Mouse (Mus musculus): ENCODE measurements around the gene Anks4b. TPM values are rescaled to one million over a fixed set of nuclear protein-coding genes. Genes with fewer than 3 reads are reported as not detected.

Anks4b gene
- total and polyA plus RNA-seq, 2 experiments from 2014 or later: not detected

- TF ChIP-seq CTCF (IDR thresholded peaks at IDR 0.05; ENCODE audit: low read depth) (no peak), EP300 (IDR thresholded peaks at IDR 0.05; ENCODE audit: low read depth) (no peak)
- ATAC-seq (ENCODE audit: insufficient read depth, low read depth): no peak
- no peak overlapping the region for H3K9ac ChIP-seq (replicated peaks; ENCODE audit: low read depth, low read length)
- H3K36me3 ChIP-seq (replicated peaks; ENCODE audit: control insufficient read depth, insufficient read depth, low read length): no peaks in the 10 kb centered on the region
- no peaks in the 10 kb centered on the region for H3K27me3 ChIP-seq (ENCODE audit: control insufficient read depth, insufficient read depth, low read length)
- no peak for DNase-seq (ENCODE audit: low spot score)
- H3K4me2 ChIP-seq (ENCODE audit: low read depth, low read length): no peak overlapping the region
- 74% methylated on average over 1 of the region's 1 CpGs for WGBS
- H3K9me3 ChIP-seq (replicated peaks; ENCODE audit: control insufficient read depth, low read length): no peaks in the 10 kb centered on the region
- no peak overlapping the region for H3K27ac ChIP-seq (ENCODE audit: low read depth)
- peaks cover 6% of the 10 kb centered on the region; the same call in 1 of the 2 replicates for H3K4me1 ChIP-seq (ENCODE audit: control insufficient read depth, insufficient read depth)
- no peak overlapping the region for H3K4me3 ChIP-seq (ENCODE audit: low read depth, low read length)
Measured at GRCm38 (mm10) chr7:120142743-120143142, 30.9 kb upstream of the Anks4b start.

- no peak for TF ChIP-seq CTCF (IDR thresholded peaks at IDR 0.05; ENCODE audit: low read depth)
- no peak for TF ChIP-seq EP300 (IDR thresholded peaks at IDR 0.05; ENCODE audit: low read depth)
- Histone ChIP-seq H3K9me3 (replicated peaks; ENCODE audit: control insufficient read depth, low read length) (no peaks in the 10 kb centered on the region), H3K27ac (ENCODE audit: low read depth) (no peak within 1 kb of the TSS), H3K4me3 (ENCODE audit: low read depth, low read length) (no peak within 1 kb of the TSS), H3K4me2 (ENCODE audit: low read depth, low read length) (no peak within 1 kb of the TSS), H3K4me1 (ENCODE audit: control insufficient read depth, insufficient read depth) (peaks cover 6% of the 10 kb centered on the region; the same call in 1 of the 2 replicates), H3K27me3 (ENCODE audit: control insufficient read depth, insufficient read depth, low read length) (no peaks in the 10 kb centered on the region), H3K9ac (replicated peaks; ENCODE audit: low read depth, low read length) (no peak within 1 kb of the TSS), H3K36me3 (replicated peaks; ENCODE audit: control insufficient read depth, insufficient read depth, low read length) (no peaks in the 10 kb centered on the region)
- 53% methylated on average over 9 of the region's 9 CpGs for WGBS
- DNase-seq (ENCODE audit: low spot score) (no peak), ATAC-seq (ENCODE audit: insufficient read depth, low read depth) (no peak)
Measured at GRCm38 (mm10) chr7:120145191-120145590, 28.5 kb upstream of the Anks4b start, which contains the start of gene Zp2. Gene Zp2 (minus strand): TSS chr7:120145291.

- Histone ChIP-seq H3K4me2 (ENCODE audit: low read depth, low read length) (no peak overlapping the region), H3K27me3 (ENCODE audit: control insufficient read depth, insufficient read depth, low read length) (no peaks in the 10 kb centered on the region), H3K4me1 (ENCODE audit: control insufficient read depth, insufficient read depth) (no peaks in the 10 kb centered on the region), H3K9ac (replicated peaks; ENCODE audit: low read depth, low read length) (no peak overlapping the region), H3K9me3 (replicated peaks; ENCODE audit: control insufficient read depth, low read length) (no peaks in the 10 kb centered on the region), H3K36me3 (replicated peaks; ENCODE audit: control insufficient read depth, insufficient read depth, low read length) (no peaks in the 10 kb centered on the region), H3K27ac (ENCODE audit: low read depth) (no peak overlapping the region), H3K4me3 (ENCODE audit: low read depth, low read length) (no peak overlapping the region)
- DNase-seq (ENCODE audit: low spot score): no peak
- no peak for ATAC-seq (ENCODE audit: insufficient read depth, low read depth)
- TF ChIP-seq CTCF (IDR thresholded peaks at IDR 0.05; ENCODE audit: low read depth) (no peak), EP300 (IDR thresholded peaks at IDR 0.05; ENCODE audit: low read depth) (no peak)
- WGBS: 38% methylated on average over 3 of the region's 3 CpGs
Measured at GRCm38 (mm10) chr7:120150257-120150656, 23.4 kb upstream of the Anks4b start.

GRCm38 (mm10) chr7:120150898-120151297 lies 22.8 kb upstream of the Anks4b start:
- no peak for TF ChIP-seq EP300 (IDR thresholded peaks at IDR 0.05; ENCODE audit: low read depth)
- no peak for TF ChIP-seq CTCF (IDR thresholded peaks at IDR 0.05; ENCODE audit: low read depth)
- Histone ChIP-seq H3K9ac (replicated peaks; ENCODE audit: low read depth, low read length) (no peak overlapping the region), H3K4me1 (ENCODE audit: control insufficient read depth, insufficient read depth) (no peaks in the 10 kb centered on the region), H3K9me3 (replicated peaks; ENCODE audit: control insufficient read depth, low read length) (no peaks in the 10 kb centered on the region), H3K4me2 (ENCODE audit: low read depth, low read length) (no peak overlapping the region), H3K36me3 (replicated peaks; ENCODE audit: control insufficient read depth, insufficient read depth, low read length) (no peaks in the 10 kb centered on the region), H3K4me3 (ENCODE audit: low read depth, low read length) (no peak overlapping the region), H3K27me3 (ENCODE audit: control insufficient read depth, insufficient read depth, low read length) (no peaks in the 10 kb centered on the region), H3K27ac (ENCODE audit: low read depth) (no peak overlapping the region)
- ATAC-seq (ENCODE audit: insufficient read depth, low read depth): no peak
- no peak for DNase-seq (ENCODE audit: low spot score)
- 78% methylated on average over 2 of the region's 2 CpGs for WGBS

- Histone ChIP-seq H3K36me3 (replicated peaks; ENCODE audit: control insufficient read depth, insufficient read depth, low read length) (no peaks in the 10 kb centered on the region), H3K9me3 (replicated peaks; ENCODE audit: control insufficient read depth, low read length) (no peaks in the 10 kb centered on the region), H3K4me2 (ENCODE audit: low read depth, low read length) (no peak overlapping the region), H3K27me3 (ENCODE audit: control insufficient read depth, insufficient read depth, low read length) (no peaks in the 10 kb centered on the region), H3K9ac (replicated peaks; ENCODE audit: low read depth, low read length) (no peak overlapping the region), H3K4me1 (ENCODE audit: control insufficient read depth, insufficient read depth) (no peaks in the 10 kb centered on the region), H3K4me3 (ENCODE audit: low read depth, low read length) (no peak overlapping the region), H3K27ac (ENCODE audit: low read depth) (no peak overlapping the region)
- DNase-seq (ENCODE audit: low spot score): no peak
- no peak for ATAC-seq (ENCODE audit: insufficient read depth, low read depth)
- WGBS: 40% methylated on average over 2 of the region's 2 CpGs
- TF ChIP-seq EP300 (IDR thresholded peaks at IDR 0.05; ENCODE audit: low read depth) (no peak), CTCF (IDR thresholded peaks at IDR 0.05; ENCODE audit: low read depth) (no peak)
Measured at GRCm38 (mm10) chr7:120156841-120157409, 16.7 kb upstream of the Anks4b start.

GRCm38 (mm10) chr7:120157575-120158061 lies 16.0 kb upstream of the Anks4b start:
- no peak overlapping the region for H3K9ac ChIP-seq (replicated peaks; ENCODE audit: low read depth, low read length)
- no peak for ATAC-seq (ENCODE audit: insufficient read depth, low read depth)
- TF ChIP-seq CTCF (IDR thresholded peaks at IDR 0.05; ENCODE audit: low read depth) (no peak), EP300 (IDR thresholded peaks at IDR 0.05; ENCODE audit: low read depth) (no peak)
- H3K27ac ChIP-seq (ENCODE audit: low read depth): no peak overlapping the region
- no peak overlapping the region for H3K4me2 ChIP-seq (ENCODE audit: low read depth, low read length)
- no peaks in the 10 kb centered on the region for H3K4me1 ChIP-seq (ENCODE audit: control insufficient read depth, insufficient read depth)
- DNase-seq (ENCODE audit: low spot score): no peak
- no peaks in the 10 kb centered on the region for H3K9me3 ChIP-seq (replicated peaks; ENCODE audit: control insufficient read depth, low read length)
- no peaks in the 10 kb centered on the region for H3K27me3 ChIP-seq (ENCODE audit: control insufficient read depth, insufficient read depth, low read length)
- 48% methylated on average over 5 of the region's 5 CpGs for WGBS
- H3K4me3 ChIP-seq (ENCODE audit: low read depth, low read length): no peak overlapping the region
- H3K36me3 ChIP-seq (replicated peaks; ENCODE audit: control insufficient read depth, insufficient read depth, low read length): no peaks in the 10 kb centered on the region

Measured in heart, postnatal 0 days (tissue).